Mouse (Mus musculus): Measurements from ENCODE around the gene Strn3. TPM values are rescaled to one million over a fixed set of nuclear protein-coding genes. Genes with fewer than 3 reads are reported as not detected.
"Not testable (repeated sequence)": the region's sequence is repeated elsewhere in the genome, so short reads cannot be mapped to it uniquely, and the experiment has no call there.

Gene Strn3
- polyA plus RNA-seq, 1 experiment = 31.3 TPM

DNA sequence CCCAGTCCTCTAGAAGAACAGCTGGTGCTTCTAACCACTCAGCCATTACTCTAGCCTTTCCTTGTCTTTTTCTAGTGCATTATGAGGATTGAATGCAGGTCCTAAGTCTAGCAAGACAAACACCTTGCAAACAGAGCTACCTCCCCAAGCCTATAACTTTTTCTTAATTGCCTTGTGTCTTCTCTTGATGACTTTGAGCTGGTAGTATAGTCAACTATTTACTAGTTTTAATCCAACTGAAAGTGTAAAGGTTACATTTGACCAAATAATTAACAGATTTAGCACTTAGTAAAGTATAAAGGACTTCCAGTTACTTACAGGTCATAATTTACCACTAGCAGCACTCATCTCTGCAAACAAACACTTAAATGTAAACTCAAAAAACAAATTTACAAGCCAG is 28.7 kb downstream of the Strn3 start:
- H3ac ChIP-seq (ENCODE audit: control insufficient read depth, insufficient read length) = no peak overlapping the region
- no peak overlapping the region for H3K4me2 ChIP-seq (ENCODE audit: low read depth)
- no peaks in the 10 kb centered on the region for H3K36me3 ChIP-seq (ENCODE audit: control insufficient read depth, insufficient read depth)
- no peak overlapping the region for H3K4me3 ChIP-seq
- no peaks in the 10 kb centered on the region for H3K27me3 ChIP-seq (ENCODE audit: control insufficient read depth, insufficient read depth, insufficient read length)
- H3K79me2 ChIP-seq (ENCODE audit: control insufficient read depth, insufficient read depth) = peaks cover 100% of the 10 kb centered on the region
- TF ChIP-seq TCF3 (IDR thresholded peaks at IDR 0.05; ENCODE audit: insufficient read length, low read depth) (no peak), CEBPB (IDR thresholded peaks at IDR 0.05; ENCODE audit: insufficient read depth, poor library complexity, severe bottlenecking) (no peak), TCF12 (IDR thresholded peaks at IDR 0.05; ENCODE audit: insufficient read depth, poor library complexity, severe bottlenecking) (no peak)

DNA sequence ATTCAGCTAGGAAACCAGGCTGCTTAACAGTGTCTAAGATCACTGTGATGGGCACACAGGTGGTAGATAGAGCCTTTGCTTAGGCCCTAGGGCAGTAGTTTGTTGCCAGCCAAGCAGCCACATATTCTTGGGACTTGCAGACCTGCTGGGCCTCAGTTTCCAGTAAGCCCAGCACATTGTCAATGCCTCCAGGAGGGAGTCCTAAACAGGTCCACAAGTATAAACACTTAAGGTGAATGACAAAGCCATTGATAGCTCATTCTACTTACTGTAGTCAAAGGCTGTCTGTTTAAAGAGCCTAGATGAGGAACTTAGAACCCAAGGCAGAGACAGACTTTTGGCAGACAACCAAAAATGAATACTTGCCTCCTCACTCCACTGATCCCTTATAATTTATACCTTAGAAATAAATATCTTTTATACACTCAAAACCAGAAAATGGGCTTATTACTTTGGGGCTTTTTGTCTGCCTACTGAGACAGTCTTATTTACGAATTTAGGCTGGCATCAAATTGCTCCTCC is 35.7 kb downstream of the Strn3 start:
- H3ac ChIP-seq (ENCODE audit: control insufficient read depth, insufficient read length) = no peak overlapping the region
- H3K27me3 ChIP-seq (ENCODE audit: control insufficient read depth, insufficient read depth, insufficient read length) = no peaks in the 10 kb centered on the region
- no peak for TF ChIP-seq REST (IDR thresholded peaks at IDR 0.05; ENCODE audit: insufficient read depth, insufficient read length)
- no peak for TF ChIP-seq TCF3 (IDR thresholded peaks at IDR 0.05; ENCODE audit: insufficient read length, low read depth)
- no peak for TF ChIP-seq CEBPB (IDR thresholded peaks at IDR 0.05; ENCODE audit: insufficient read depth, poor library complexity, severe bottlenecking)
- TF ChIP-seq POLR2A (IDR thresholded peaks at IDR 0.05; ENCODE audit: insufficient read length, low read depth) = no peak
- no peak for TF ChIP-seq SRF (IDR thresholded peaks at IDR 0.05; ENCODE audit: control insufficient read depth, insufficient read length, low read depth)
- no peak for TF ChIP-seq MYOG (IDR thresholded peaks at IDR 0.05; ENCODE audit: control insufficient read depth in 1 of 3, insufficient read depth in 1 of 3, insufficient read length in 2 of 3, low read depth in 2 of 3)

DNA sequence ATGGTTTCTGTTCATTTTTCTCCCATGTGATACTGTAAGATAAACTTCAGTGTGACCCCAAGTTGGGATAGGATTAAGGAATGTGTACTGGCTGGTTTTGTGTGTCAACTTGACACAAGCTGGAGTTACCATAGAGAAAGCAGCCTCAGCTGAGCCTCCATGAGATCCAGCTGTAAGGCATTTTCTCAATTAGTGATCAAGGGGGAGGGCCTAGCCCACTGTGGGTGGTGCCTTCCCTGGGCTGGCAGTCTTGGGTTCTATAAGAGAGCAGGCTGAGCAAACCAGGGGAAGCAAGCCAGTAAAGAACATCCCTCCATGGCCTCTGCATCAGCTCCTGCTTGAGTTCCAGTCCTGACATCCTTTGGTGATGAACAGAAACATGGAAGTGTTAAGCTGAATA is 42.3 kb downstream of the Strn3 start:
- not testable (repeated sequence) for H3K4me3 ChIP-seq; H3K27me3 ChIP-seq (ENCODE audit: control insufficient read depth, insufficient read depth, insufficient read length); H3K4me2 ChIP-seq (ENCODE audit: low read depth); H3ac ChIP-seq (ENCODE audit: control insufficient read depth, insufficient read length)
- peaks cover 23% of the 10 kb centered on the region for H3K79me2 ChIP-seq (ENCODE audit: control insufficient read depth, insufficient read depth)
- peaks cover 55% of the 10 kb centered on the region for H3K36me3 ChIP-seq (ENCODE audit: control insufficient read depth, insufficient read depth)

More for the DNA sequence above, 35.7 kb downstream of the Strn3 start:
- Histone ChIP-seq H3K36me3 (ENCODE audit: control insufficient read depth, insufficient read depth) (peaks cover 6% of the 10 kb centered on the region), H3K4me3 (no peak overlapping the region), H3K4me2 (ENCODE audit: low read depth) (no peak overlapping the region), H3K79me2 (ENCODE audit: control insufficient read depth, insufficient read depth) (peaks cover 88% of the 10 kb centered on the region)

DNA sequence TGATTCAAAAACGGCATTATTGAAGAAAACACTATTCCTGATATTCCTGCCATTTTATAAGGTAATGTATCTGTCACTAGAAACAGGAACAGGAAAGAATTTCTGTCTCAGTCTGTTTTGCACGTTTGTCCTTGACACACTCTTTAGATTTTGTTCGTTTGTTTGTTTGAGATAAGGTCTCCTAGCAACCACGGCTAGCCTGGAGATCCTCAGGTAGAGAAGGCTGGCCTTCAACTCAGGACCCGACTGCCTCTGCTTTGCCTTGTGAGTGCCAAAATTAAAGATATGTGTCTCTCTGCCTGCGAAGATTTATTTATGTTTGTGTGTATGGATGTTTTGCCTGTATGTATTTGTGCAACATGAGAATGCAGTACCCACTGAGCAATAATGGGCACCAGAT is 49.8 kb downstream of the Strn3 start:
- Histone ChIP-seq H3K36me3 (ENCODE audit: control insufficient read depth, insufficient read depth) (peaks cover 50% of the 10 kb centered on the region), H3K4me2 (ENCODE audit: low read depth) (no peak overlapping the region), H3ac (ENCODE audit: control insufficient read depth, insufficient read length) (no peak overlapping the region), H3K27me3 (ENCODE audit: control insufficient read depth, insufficient read depth, insufficient read length) (no peaks in the 10 kb centered on the region), H3K4me3 (no peak overlapping the region), H3K79me2 (ENCODE audit: control insufficient read depth, insufficient read depth) (peaks cover 53% of the 10 kb centered on the region)
- TF ChIP-seq TCF3 (IDR thresholded peaks at IDR 0.05; ENCODE audit: insufficient read length, low read depth) (no peak), E2F4 (IDR thresholded peaks at IDR 0.05; ENCODE audit: insufficient read depth) (no peak), SRF (IDR thresholded peaks at IDR 0.05; ENCODE audit: control insufficient read depth, insufficient read length, low read depth) (no peak), POLR2A (IDR thresholded peaks at IDR 0.05; ENCODE audit: insufficient read length, low read depth) (no peak), CEBPB (IDR thresholded peaks at IDR 0.05; ENCODE audit: insufficient read depth, poor library complexity, severe bottlenecking) (no peak), MAX (IDR thresholded peaks at IDR 0.05; ENCODE audit: low read depth) (no peak), REST (IDR thresholded peaks at IDR 0.05; ENCODE audit: insufficient read depth, insufficient read length) (no peak), MYOD1 (IDR thresholded peaks at IDR 0.05; ENCODE audit: control insufficient read depth in 1 of 3, insufficient read length in 2 of 3, low read depth in 2 of 3) (no peak), POLR2AphosphoS2 (IDR thresholded peaks at IDR 0.05; ENCODE audit: insufficient read length, low read depth) (no peak), TCF12 (IDR thresholded peaks at IDR 0.05; ENCODE audit: insufficient read depth, poor library complexity, severe bottlenecking) (no peak), MYOG (IDR thresholded peaks at IDR 0.05; ENCODE audit: control insufficient read depth in 1 of 3, insufficient read depth in 1 of 3, insufficient read length in 2 of 3, low read depth in 2 of 3) (no peak), USF1 (IDR thresholded peaks at IDR 0.05; ENCODE audit: low read depth) (no peak)

DNA sequence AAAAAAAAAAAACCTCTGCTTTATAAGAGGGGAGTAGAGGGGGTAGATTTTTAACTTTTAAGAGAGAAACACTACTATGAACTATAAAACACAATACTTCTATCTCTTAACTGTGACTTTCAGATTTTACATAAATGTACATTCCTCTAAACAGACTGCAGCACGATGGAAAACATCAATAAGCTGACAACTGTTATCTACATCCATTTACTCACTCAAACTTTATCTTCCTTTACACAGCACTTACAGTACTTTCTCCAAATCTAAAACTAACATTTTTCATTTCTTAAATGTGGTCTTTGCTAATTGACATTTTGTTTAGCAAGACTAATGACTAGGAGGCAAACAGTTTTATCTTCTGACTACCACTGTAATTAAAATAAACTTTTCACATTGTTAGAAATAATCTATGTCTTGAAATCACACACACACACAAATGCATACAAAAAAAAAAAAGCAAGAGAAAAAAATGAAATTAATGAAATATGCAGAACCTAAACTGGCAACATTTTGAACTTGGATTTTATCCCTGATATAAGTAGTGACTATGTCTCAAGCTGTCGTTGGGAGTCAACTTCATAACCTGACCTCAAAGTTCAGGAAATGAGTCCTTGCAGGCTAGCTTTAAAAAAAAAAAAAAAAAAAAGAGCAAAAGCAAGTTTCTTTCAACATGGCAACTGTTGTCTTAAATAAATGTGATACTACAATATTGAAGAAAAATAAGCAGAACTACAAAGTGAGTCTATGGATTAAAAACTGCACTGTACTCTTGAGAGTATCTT is 54.8 kb downstream of the Strn3 start:
- H3ac ChIP-seq (ENCODE audit: control insufficient read depth, insufficient read length) = no peak overlapping the region
- H3K27me3 ChIP-seq (ENCODE audit: control insufficient read depth, insufficient read depth, insufficient read length) = no peaks in the 10 kb centered on the region
- H3K79me2 ChIP-seq (ENCODE audit: control insufficient read depth, insufficient read depth) = peaks cover 56% of the 10 kb centered on the region
- peaks cover 32% of the 10 kb centered on the region for H3K36me3 ChIP-seq (ENCODE audit: control insufficient read depth, insufficient read depth)
- TF ChIP-seq USF1 (IDR thresholded peaks at IDR 0.05; ENCODE audit: low read depth) (no peak), SRF (IDR thresholded peaks at IDR 0.05; ENCODE audit: control insufficient read depth, insufficient read length, low read depth) (no peak), MYOG (IDR thresholded peaks at IDR 0.05; ENCODE audit: control insufficient read depth in 1 of 3, insufficient read depth in 1 of 3, insufficient read length in 2 of 3, low read depth in 2 of 3) (no peak), TCF12 (IDR thresholded peaks at IDR 0.05; ENCODE audit: insufficient read depth, poor library complexity, severe bottlenecking) (no peak), MAX (IDR thresholded peaks at IDR 0.05; ENCODE audit: low read depth) (no peak), MYOD1 (IDR thresholded peaks at IDR 0.05; ENCODE audit: control insufficient read depth in 1 of 3, insufficient read length in 2 of 3, low read depth in 2 of 3) (no peak), CEBPB (IDR thresholded peaks at IDR 0.05; ENCODE audit: insufficient read depth, poor library complexity, severe bottlenecking) (no peak), POLR2A (IDR thresholded peaks at IDR 0.05; ENCODE audit: insufficient read length, low read depth) (no peak), POLR2AphosphoS2 (IDR thresholded peaks at IDR 0.05; ENCODE audit: insufficient read length, low read depth) (no peak), TCF3 (IDR thresholded peaks at IDR 0.05; ENCODE audit: insufficient read length, low read depth) (no peak), E2F4 (IDR thresholded peaks at IDR 0.05; ENCODE audit: insufficient read depth) (no peak), REST (IDR thresholded peaks at IDR 0.05; ENCODE audit: insufficient read depth, insufficient read length) (no peak)
- H3K4me3 ChIP-seq = no peak overlapping the region
- no peak overlapping the region for H3K4me2 ChIP-seq (ENCODE audit: low read depth)

Measured in myocyte (in vitro differentiated cells).